24 mouse cellular contexts compared by ENCODE assay signal in genomic region chr10:84212096-84212785, GRCm38 (mm10).
DNase-seq lines count a peak whose midpoint lies in the region; ATAC-seq and TF ChIP-seq lines count a peak whose summit lies in the region.
"Had no signal": no experiment of that assay in that cellular context is flagged by ENCODE, and none has a peak within 500 bp of the region (broad histone marks: within the 10 kb centered on the region; RNA-seq: fewer than 3 reads in every experiment).

No protein-coding gene starts in this region.

- ATAC-seq in embryonic facial prominence, embryonic 11.5 days (replicated peaks; ENCODE audit: insufficient number of reproducible peaks, low FRiP score, low TSS enrichment, low read depth): no peak
- ATAC-seq: liver, embryonic 12.5 days; Patski had no signal

- no peak overlapping the region for H3K27ac ChIP-seq in kidney, adult 2 months (ENCODE audit: insufficient read depth, low read depth, low read length)
- H3K27ac ChIP-seq in embryonic facial prominence, embryonic 11.5 days (replicated peaks; ENCODE audit: low read depth, low read length): no peak overlapping the region
- H3K27ac ChIP-seq: embryonic facial prominence, embryonic 15.5 days; forebrain, embryonic 12.5 days; heart, adult 2 months; liver, embryonic 12.5 days; midbrain, embryonic 10.5 days had no signal

- 83% methylated on average over 5 of the region's 5 CpGs for WGBS in kidney, adult 2 months
- WGBS in embryonic facial prominence, embryonic 11.5 days: 55% methylated on average over 5 of the region's 5 CpGs

- no peak overlapping the region for H3K4me3 ChIP-seq in kidney, adult 2 months (ENCODE audit: insufficient read depth, low read depth, low read length)
- H3K4me3 ChIP-seq in embryonic facial prominence, embryonic 11.5 days (ENCODE audit: low read depth, low read length): no peak overlapping the region
- H3K4me3 ChIP-seq: embryonic facial prominence, embryonic 15.5 days; forebrain, embryonic 12.5 days; heart, adult 2 months; liver, embryonic 12.5 days; midbrain, embryonic 10.5 days had no signal

- no peak overlapping the region for H3K4me2 ChIP-seq in embryonic facial prominence, embryonic 11.5 days (ENCODE audit: low read depth, low read length)
- H3K4me2 ChIP-seq: embryonic facial prominence, embryonic 15.5 days; forebrain, embryonic 12.5 days; liver, embryonic 12.5 days had no signal

- no peaks in the 10 kb centered on the region for H3K9me3 ChIP-seq in embryonic facial prominence, embryonic 11.5 days (replicated peaks; ENCODE audit: control insufficient read depth, low read length)
- H3K9me3 ChIP-seq: embryonic facial prominence, embryonic 15.5 days; liver, embryonic 12.5 days had no signal

- H3K36me3 ChIP-seq in kidney, adult 2 months (ENCODE audit: control insufficient read depth, insufficient read depth, low read length): no peaks in the 10 kb centered on the region
- no peaks in the 10 kb centered on the region for H3K36me3 ChIP-seq in embryonic facial prominence, embryonic 11.5 days (replicated peaks; ENCODE audit: control insufficient read depth, insufficient read depth, low read depth, low read length)
- H3K36me3 ChIP-seq: embryonic facial prominence, embryonic 15.5 days; forebrain, embryonic 12.5 days; liver, embryonic 12.5 days; midbrain, embryonic 10.5 days had no signal

- no peak overlapping the region for H3K9ac ChIP-seq in embryonic facial prominence, embryonic 11.5 days (replicated peaks; ENCODE audit: low read length)
- H3K9ac ChIP-seq: embryonic facial prominence, embryonic 15.5 days; forebrain, embryonic 12.5 days; liver, embryonic 12.5 days had no signal

- TF ChIP-seq CTCF in kidney, adult 2 months (conservative IDR thresholded peaks at IDR 0.05; ENCODE audit: insufficient read depth, insufficient read length, low read depth, low read length): no peak

- no peaks in the 10 kb centered on the region for H3K4me1 ChIP-seq in kidney, adult 2 months (ENCODE audit: control insufficient read depth, insufficient read depth, low read length)
- no peaks in the 10 kb centered on the region for H3K4me1 ChIP-seq in embryonic facial prominence, embryonic 11.5 days (ENCODE audit: control insufficient read depth, insufficient read depth, low read length)
- H3K4me1 ChIP-seq: embryonic facial prominence, embryonic 15.5 days; forebrain, embryonic 12.5 days; liver, embryonic 12.5 days; midbrain, embryonic 10.5 days had no signal

- peak; percentile 1 for DNase-seq in kidney, adult 2 months
- no peak for DNase-seq in kidney, adult 8-10 months
- DNase-seq in right cerebral cortex, adult 18-20 months: peak; percentile 25
- no peak for DNase-seq in right cerebral cortex, postnatal 14 days
- peak; percentile 32 for DNase-seq in embryonic facial prominence, embryonic 11.5 days (ENCODE audit: low spot score)
- peak; percentile 3 for DNase-seq in skeletal muscle tissue, adult 2 months (ENCODE audit: low read depth, low spot score)
- DNase-seq in adrenal gland, postnatal 36 days: no peak
- DNase-seq in thymus, postnatal 14 days: no peak
- DNase-seq: adrenal gland, adult 8-10 months; cerebellum, adult 11 months; cerebellum, postnatal 36 days; gastrocnemius, postnatal 25 days; heart, adult 2 months; heart, postnatal 36 days; kidney, adult 11 months; left cerebral cortex, postnatal 4 days; lung, adult 2 months; lung, postnatal 36 days; thymus, adult 18-20 months had no signal

- no peaks in the 10 kb centered on the region; the same call in 1 of the 2 replicates for H3K27me3 ChIP-seq in kidney, adult 2 months (replicated peaks; ENCODE audit: control insufficient read depth, insufficient read depth, low read length)
- H3K27me3 ChIP-seq in embryonic facial prominence, embryonic 11.5 days (ENCODE audit: control insufficient read depth, insufficient read depth, low read length): no peaks in the 10 kb centered on the region
- H3K27me3 ChIP-seq: embryonic facial prominence, embryonic 15.5 days; forebrain, embryonic 12.5 days; liver, embryonic 12.5 days; Patski had no signal

- TF ChIP-seq POLR2A in kidney, adult 2 months (IDR thresholded peaks at IDR 0.05; ENCODE audit: low read depth, low read length): no peak

Comparison
In these comparisons a context has a peak if more than half of its experiments do, and no peak if none do; other contexts are left out.
1. DNase-seq: peak in kidney, adult 2 months (single experiment), right cerebral cortex, adult 18-20 months (single experiment), embryonic facial prominence, embryonic 11.5 days (single experiment) and skeletal muscle tissue, adult 2 months (single experiment); none in kidney, adult 8-10 months (0 of 2), right cerebral cortex, postnatal 14 days (single experiment), adrenal gland, postnatal 36 days (0 of 2) and thymus, postnatal 14 days (single experiment).